Mouse (Mus musculus): ENCODE results near the gene Shf. TPM values are rescaled to one million over a fixed set of nuclear protein-coding genes. Genes with fewer than 3 reads are reported as not detected.
A peak's percentile ranks its signal among the peaks of the same experiment; 100 is the strongest.

The Shf gene
- polyA plus RNA-seq, 1 experiment from 2014 or later: 13.8 TPM

- no peak for ATAC-seq (ENCODE audit: insufficient read depth, low FRiP score, low TSS enrichment)
- no peak overlapping the region for H3K9ac ChIP-seq (ENCODE audit: low read length)
- DNase-seq (ENCODE audit: low spot score): no peak
- H3K4me1 ChIP-seq (ENCODE audit: control insufficient read depth, insufficient read depth, low read length): no peaks in the 10 kb centered on the region
- H3K27ac ChIP-seq (ENCODE audit: low read depth, low read length): no peak overlapping the region
- H3K4me2 ChIP-seq (ENCODE audit: low read depth): no peak overlapping the region
- H3K27me3 ChIP-seq (ENCODE audit: control insufficient read depth, insufficient read depth, low read length): peaks cover 23% of the 10 kb centered on the region
- no peaks in the 10 kb centered on the region for H3K9me3 ChIP-seq (ENCODE audit: control insufficient read depth, low read length)
- no peaks in the 10 kb centered on the region for H3K36me3 ChIP-seq (ENCODE audit: control insufficient read depth, insufficient read depth, low read length)
- 87% methylated on average over 16 of the region's 16 CpGs for WGBS
- H3K4me3 ChIP-seq (ENCODE audit: low read depth, low read length): no peak overlapping the region
Measured at GRCm38 (mm10) chr2:122305097-122305892, 63.7 kb downstream of the Shf start.

GRCm38 (mm10) chr2:122304544-122304943 lies 64.4 kb downstream of the Shf start:
- H3K36me3 ChIP-seq (ENCODE audit: control insufficient read depth, insufficient read depth, low read length): no peaks in the 10 kb centered on the region
- DNase-seq (ENCODE audit: low spot score): no peak
- H3K4me3 ChIP-seq (ENCODE audit: low read depth, low read length): no peak overlapping the region
- no peak overlapping the region for H3K27ac ChIP-seq (ENCODE audit: low read depth, low read length)
- no peak overlapping the region for H3K4me2 ChIP-seq (ENCODE audit: low read depth)
- no peak overlapping the region for H3K9ac ChIP-seq (ENCODE audit: low read length)
- 88% methylated on average over 6 of the region's 6 CpGs for WGBS
- peaks cover 31% of the 10 kb centered on the region for H3K27me3 ChIP-seq (ENCODE audit: control insufficient read depth, insufficient read depth, low read length)
- H3K4me1 ChIP-seq (ENCODE audit: control insufficient read depth, insufficient read depth, low read length): no peaks in the 10 kb centered on the region
- no peak for ATAC-seq (ENCODE audit: insufficient read depth, low FRiP score, low TSS enrichment)
- H3K9me3 ChIP-seq (ENCODE audit: control insufficient read depth, low read length): no peaks in the 10 kb centered on the region

GRCm38 (mm10) chr2:122302574-122303241 lies 66.3 kb downstream of the Shf start:
- no peak overlapping the region for H3K4me2 ChIP-seq (ENCODE audit: low read depth)
- H3K9ac ChIP-seq (ENCODE audit: low read length): no peak overlapping the region
- no peak overlapping the region for H3K4me3 ChIP-seq (ENCODE audit: low read depth, low read length)
- no peak overlapping the region for H3K27ac ChIP-seq (ENCODE audit: low read depth, low read length)
- DNase-seq (ENCODE audit: low spot score) (peak; percentile 75), ATAC-seq (ENCODE audit: insufficient read depth, low FRiP score, low TSS enrichment) (no peak)
- WGBS: 12% methylated on average over 9 of the region's 9 CpGs
- H3K9me3 ChIP-seq (ENCODE audit: control insufficient read depth, low read length): no peaks in the 10 kb centered on the region
- H3K36me3 ChIP-seq (ENCODE audit: control insufficient read depth, insufficient read depth, low read length): no peaks in the 10 kb centered on the region
- H3K4me1 ChIP-seq (ENCODE audit: control insufficient read depth, insufficient read depth, low read length): peaks cover 4% of the 10 kb centered on the region
- H3K27me3 ChIP-seq (ENCODE audit: control insufficient read depth, insufficient read depth, low read length): peaks cover 49% of the 10 kb centered on the region

GRCm38 (mm10) chr2:122301921-122302573 lies 66.9 kb downstream of the Shf start:
- peak overlapping the region; percentile 41 for H3K4me2 ChIP-seq (ENCODE audit: low read depth)
- ATAC-seq (ENCODE audit: insufficient read depth, low FRiP score, low TSS enrichment) (0 out of 2 replicates have a peak, but pooled peaks have one; percentile 7), DNase-seq (ENCODE audit: low spot score) (no peak)
- H3K4me3 ChIP-seq (ENCODE audit: low read depth, low read length): peak overlapping the region; percentile 23
- no peaks in the 10 kb centered on the region for H3K9me3 ChIP-seq (ENCODE audit: control insufficient read depth, low read length)
- H3K27me3 ChIP-seq (ENCODE audit: control insufficient read depth, insufficient read depth, low read length): peaks cover 55% of the 10 kb centered on the region
- no peaks in the 10 kb centered on the region for H3K36me3 ChIP-seq (ENCODE audit: control insufficient read depth, insufficient read depth, low read length)
- WGBS: 8% methylated on average over 23 of the region's 23 CpGs
- no peak overlapping the region for H3K9ac ChIP-seq (ENCODE audit: low read length)
- peaks cover 7% of the 10 kb centered on the region for H3K4me1 ChIP-seq (ENCODE audit: control insufficient read depth, insufficient read depth, low read length)
- no peak overlapping the region for H3K27ac ChIP-seq (ENCODE audit: low read depth, low read length)

- peak; percentile 45 for ATAC-seq (ENCODE audit: insufficient read depth, low FRiP score, low TSS enrichment)
Measured at GRCm38 (mm10) chr2:122301081-122301920, 67.7 kb downstream of the Shf start.

GRCm38 (mm10) chr2:122300656-122301020 lies 68.3 kb downstream of the Shf start:
- ATAC-seq (ENCODE audit: insufficient read depth, low FRiP score, low TSS enrichment) (no peak), DNase-seq (ENCODE audit: low spot score) (no peak)
- no peak overlapping the region for H3K4me3 ChIP-seq (ENCODE audit: low read depth, low read length)
- no peak overlapping the region for H3K4me2 ChIP-seq (ENCODE audit: low read depth)
- H3K27ac ChIP-seq (ENCODE audit: low read depth, low read length): no peak overlapping the region
- peaks cover 7% of the 10 kb centered on the region for H3K4me1 ChIP-seq (ENCODE audit: control insufficient read depth, insufficient read depth, low read length)
- no peak overlapping the region for H3K9ac ChIP-seq (ENCODE audit: low read length)
- WGBS: 4% methylated on average over 14 of the region's 14 CpGs
- H3K36me3 ChIP-seq (ENCODE audit: control insufficient read depth, insufficient read depth, low read length): no peaks in the 10 kb centered on the region
- no peaks in the 10 kb centered on the region for H3K9me3 ChIP-seq (ENCODE audit: control insufficient read depth, low read length)
- H3K27me3 ChIP-seq (ENCODE audit: control insufficient read depth, insufficient read depth, low read length): peaks cover 65% of the 10 kb centered on the region

More at GRCm38 (mm10) chr2:122301081-122301920, 67.7 kb downstream of the Shf start:
- peak; percentile 44 for DNase-seq (ENCODE audit: low spot score)
- Histone ChIP-seq H3K27me3 (ENCODE audit: control insufficient read depth, insufficient read depth, low read length) (peaks cover 59% of the 10 kb centered on the region), H3K36me3 (ENCODE audit: control insufficient read depth, insufficient read depth, low read length) (no peaks in the 10 kb centered on the region), H3K9me3 (ENCODE audit: control insufficient read depth, low read length) (no peaks in the 10 kb centered on the region), H3K27ac (ENCODE audit: low read depth, low read length) (no peak overlapping the region), H3K9ac (ENCODE audit: low read length) (no peak overlapping the region), H3K4me3 (ENCODE audit: low read depth, low read length) (peak overlapping the region; percentile 23), H3K4me2 (ENCODE audit: low read depth) (peak overlapping the region; percentile 41), H3K4me1 (ENCODE audit: control insufficient read depth, insufficient read depth, low read length) (peaks cover 7% of the 10 kb centered on the region)
- under 1% methylated on average over 45 of the region's 48 CpGs for WGBS

- DNase-seq (ENCODE audit: low spot score): no peak
- WGBS: 6% methylated on average over 14 of the region's 14 CpGs
Measured at GRCm38 (mm10) chr2:122299911-122300655, 68.9 kb downstream of the Shf start.

More at GRCm38 (mm10) chr2:122299911-122300655, 68.9 kb downstream of the Shf start:
- Histone ChIP-seq H3K4me3 (ENCODE audit: low read depth, low read length) (no peak overlapping the region), H3K27ac (ENCODE audit: low read depth, low read length) (no peak overlapping the region), H3K36me3 (ENCODE audit: control insufficient read depth, insufficient read depth, low read length) (no peaks in the 10 kb centered on the region), H3K4me2 (ENCODE audit: low read depth) (no peak overlapping the region), H3K9me3 (ENCODE audit: control insufficient read depth, low read length) (no peaks in the 10 kb centered on the region), H3K4me1 (ENCODE audit: control insufficient read depth, insufficient read depth, low read length) (peaks cover 7% of the 10 kb centered on the region), H3K27me3 (ENCODE audit: control insufficient read depth, insufficient read depth, low read length) (peaks cover 71% of the 10 kb centered on the region), H3K9ac (ENCODE audit: low read length) (no peak overlapping the region)
- no peak for ATAC-seq (ENCODE audit: insufficient read depth, low FRiP score, low TSS enrichment)
